Mouse (Mus musculus): ENCODE results near the gene Pde10a.

DNA sequence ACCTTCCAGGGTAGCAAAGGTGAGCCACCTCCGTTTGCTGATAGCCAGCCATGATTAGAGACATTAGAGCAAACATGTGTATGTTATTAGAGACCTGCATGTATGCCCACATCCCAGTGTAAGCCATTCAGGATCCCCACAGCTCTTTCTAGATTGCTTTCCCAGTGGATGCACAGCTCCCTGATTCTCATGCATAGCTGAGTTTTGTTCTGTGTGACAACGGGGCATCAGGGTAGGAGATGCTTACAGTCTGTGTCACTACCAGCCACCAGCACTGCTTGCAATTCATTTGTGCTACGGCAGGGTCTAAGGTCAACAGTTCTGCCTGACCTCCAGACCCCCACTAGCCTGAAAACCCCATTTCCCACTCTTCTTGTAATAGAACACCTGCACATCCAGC lies 17.5 kb upstream of the Pde10a start:
- TF ChIP-seq POLR2A (IDR thresholded peaks at IDR 0.05; ENCODE audit: control insufficient read depth, low read depth, low read length) (no peak), CTCF (IDR thresholded peaks at IDR 0.05; ENCODE audit: control insufficient read depth, insufficient read depth, insufficient replicate concordance, low read depth, low read length) (no peak)
